Mouse (Mus musculus) kidney, adult 2 months (tissue): ENCODE results near the gene Dync1i2.

Experiments used
- CTCF ChIP-seq: fragments of 200-500 bp; conservative IDR thresholded peaks from 2 replicates; pipeline ENCODE4 v1.5.1; 2011; ENCODE audit warnings: low read depth, mild to moderate bottlenecking, control low read depth, low read length, moderate library complexity, mixed read lengths; ENCODE audit not compliant: insufficient read depth, insufficient read length
- POLR2A ChIP-seq: fragments of 200-500 bp; IDR thresholded peaks from one replicate; pipeline ENCODE4 v1.6.1; 2011; ENCODE audit warnings: low read depth, low read length, control low read depth

DNA sequence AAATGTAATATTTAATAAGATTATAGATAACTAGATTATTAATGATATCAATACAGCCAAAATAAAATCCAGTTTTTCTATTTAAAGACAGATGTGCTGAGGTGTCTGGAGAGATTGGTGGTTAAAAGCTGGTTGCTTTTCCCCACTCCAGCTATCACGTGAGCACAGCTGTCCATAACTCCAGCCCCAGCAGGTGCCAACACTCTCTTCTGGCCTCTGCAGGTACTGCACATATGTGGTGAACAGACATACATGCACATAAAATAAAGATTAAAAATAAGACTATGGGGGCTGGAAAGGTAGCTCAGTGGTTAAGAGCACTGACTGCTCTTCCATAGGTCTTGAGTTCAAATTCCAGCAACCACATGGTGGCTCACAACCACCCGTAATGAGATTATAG, 30.0 kb downstream of the Dync1i2 start:
- TF ChIP-seq CTCF (no peak), POLR2A (no peak)
